Mouse (Mus musculus): ENCODE measurements at regions not wholly inside any gene's neighbourhood (a gene's known extent, or its start where the extent isn't known, plus 50 kb on each side); places are given as distances from the start of the nearest gene placed in this dataset.
A peak's percentile ranks its signal among the peaks of the same experiment; 100 is the strongest.

DNA sequence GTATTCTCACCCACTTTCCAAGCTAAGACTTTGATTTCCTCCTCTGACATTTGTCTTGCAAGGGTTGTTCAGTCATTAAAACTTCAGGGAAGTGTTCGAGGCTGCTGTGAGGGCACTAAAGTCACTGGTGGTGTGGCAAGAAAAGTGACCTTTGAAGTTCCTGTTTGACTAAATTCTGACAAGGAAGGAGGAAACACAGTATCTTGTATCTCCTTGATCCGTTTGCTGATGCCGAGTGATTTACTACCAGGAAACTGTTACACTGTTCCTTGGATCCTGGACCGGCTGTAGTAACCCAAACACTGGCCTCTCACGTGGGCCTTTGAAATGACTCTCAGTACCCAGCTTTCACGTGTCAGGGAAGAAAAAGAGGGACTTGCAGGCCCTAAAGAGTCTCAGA, 53.5 kb upstream of the Ralgapa2 start:
- DNase-seq (ENCODE audit: low spot score): peak; percentile 66

GRCm38 (mm10) chr2:146568171-146568842, 56.2 kb upstream of the Ralgapa2 start:
- no peak for DNase-seq (ENCODE audit: low spot score)

DNA sequence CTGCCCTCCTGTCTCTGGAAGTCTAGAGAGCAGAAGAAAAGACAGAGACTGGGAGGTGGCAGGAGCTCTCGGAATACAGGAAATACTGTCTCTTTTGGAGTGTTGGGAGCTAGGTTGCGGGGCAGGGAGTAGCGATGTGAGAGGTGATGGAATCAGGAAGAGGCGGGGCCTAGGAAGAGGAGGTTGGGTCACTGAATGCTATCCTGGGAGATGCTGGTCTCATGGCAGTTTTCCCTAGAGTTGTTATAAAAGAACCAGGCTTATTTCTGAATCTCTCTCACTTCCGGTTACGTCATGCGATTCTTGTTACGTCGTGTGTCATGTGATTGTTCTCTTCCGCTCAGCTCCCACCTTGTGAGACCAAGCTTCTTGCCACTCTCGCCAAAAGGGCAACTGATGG, 58.9 kb upstream of the Ralgapa2 start:
- DNase-seq (ENCODE audit: low spot score): no peak

GRCm38 (mm10) chr2:146571857-146572256, 59.7 kb upstream of the Ralgapa2 start:
- no peak for DNase-seq (ENCODE audit: low spot score)

DNA sequence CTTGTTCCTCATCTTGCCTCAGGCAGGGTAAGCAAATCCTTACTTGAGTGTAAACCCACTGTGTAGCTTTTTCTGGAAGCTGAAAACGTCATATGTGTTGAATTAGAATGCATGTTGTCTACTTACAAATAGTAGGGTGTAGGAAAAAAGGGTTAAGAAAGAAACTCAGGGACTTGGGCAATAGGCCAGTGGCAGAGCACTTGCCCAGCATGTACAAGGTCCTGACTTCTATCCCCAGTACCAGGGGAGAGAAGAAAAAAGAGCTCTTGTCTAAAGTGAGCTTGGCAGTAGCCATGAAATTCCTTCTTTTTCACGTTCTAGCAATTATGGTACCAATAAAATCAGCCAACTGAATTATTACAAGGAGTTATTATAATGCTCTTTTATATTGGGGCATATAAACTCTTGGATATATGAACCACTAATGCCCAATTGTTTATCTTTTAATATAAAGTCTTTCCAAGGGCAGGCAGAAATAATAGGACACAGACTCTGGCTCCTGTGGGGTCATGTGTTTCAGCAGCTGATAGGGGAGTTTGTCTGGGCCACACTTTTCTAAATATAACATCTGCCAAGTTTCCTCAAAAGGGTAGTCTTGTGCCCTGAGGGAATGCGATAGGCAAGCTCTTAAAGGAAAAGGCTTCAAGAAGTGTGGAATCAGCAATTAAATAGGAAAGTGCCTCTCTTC, 63.6 kb upstream of the Ralgapa2 start:
- DNase-seq (ENCODE audit: low spot score): no peak

DNA sequence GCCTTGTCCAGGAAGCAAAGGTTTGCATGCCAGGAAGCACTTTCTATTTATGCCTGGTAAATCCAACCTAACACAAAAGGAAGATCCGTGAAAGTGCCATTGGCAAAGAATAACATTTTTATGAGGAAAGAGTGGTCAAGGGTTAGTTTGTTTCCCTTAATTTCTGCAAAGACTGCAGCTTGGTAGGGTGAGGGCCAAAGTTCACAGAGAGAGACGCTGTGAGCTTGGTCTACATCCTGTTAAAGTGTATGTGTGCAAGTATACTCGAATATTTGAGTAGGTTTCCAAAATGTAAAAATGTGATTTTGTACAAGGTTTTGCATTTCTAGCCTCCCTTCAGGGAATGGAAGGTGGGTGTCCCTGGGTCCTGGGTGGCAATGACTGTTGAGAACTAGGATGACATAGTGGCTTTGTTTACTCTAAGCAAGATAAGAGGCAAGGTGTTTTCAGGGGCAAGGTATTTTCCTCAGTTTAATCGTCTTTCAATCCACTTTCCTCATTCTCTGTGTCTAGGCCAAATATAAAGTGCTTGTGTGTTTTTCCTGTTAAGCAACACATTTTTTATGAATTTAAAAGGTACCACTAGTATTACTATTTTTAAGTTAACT, 64.3 kb upstream of the Ralgapa2 start:
- DNase-seq (ENCODE audit: low spot score): peak; percentile 78

DNA sequence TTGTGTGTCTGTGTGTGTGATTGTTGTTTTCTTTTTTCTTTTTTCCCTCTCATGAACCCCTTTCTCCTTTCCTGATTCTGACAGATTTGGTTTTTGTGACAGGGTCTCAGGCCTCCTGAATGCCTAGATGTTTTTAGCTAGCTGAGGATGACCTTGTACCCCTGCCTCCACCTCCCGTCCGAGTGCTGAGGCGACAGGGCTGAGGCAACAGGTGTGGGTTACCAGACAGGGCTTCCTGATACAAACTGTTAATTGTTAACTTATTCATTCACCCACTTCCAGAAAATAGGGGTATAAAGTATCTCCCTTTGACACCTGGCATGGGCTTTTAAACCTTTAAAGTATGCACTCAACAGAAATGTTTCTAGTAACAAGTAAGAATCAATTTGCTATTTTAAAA, 65.0 kb upstream of the Ralgapa2 start:
- peak; percentile 60 for DNase-seq (ENCODE audit: low spot score)

DNA sequence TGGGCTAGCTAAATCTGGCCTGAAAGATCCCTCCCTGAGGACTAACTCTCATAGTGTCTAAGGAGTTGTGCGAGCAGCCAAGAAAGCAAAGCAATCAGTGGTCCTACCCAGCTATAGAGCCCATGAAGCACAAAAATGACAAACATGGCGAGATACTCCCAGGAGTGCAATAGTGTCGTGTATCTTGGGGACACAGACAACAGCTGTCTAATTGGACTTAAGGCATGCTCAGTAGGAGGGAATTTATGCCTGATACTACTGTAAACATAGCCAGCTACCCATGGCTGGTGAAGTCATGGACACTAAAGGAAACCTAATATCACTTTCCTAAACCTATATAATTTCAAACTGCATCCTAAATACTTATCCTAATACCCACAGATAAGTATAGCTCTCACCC, 69.1 kb upstream of the Ralgapa2 start:
- DNase-seq (ENCODE audit: low spot score): no peak

GRCm38 (mm10) chr2:146583807-146584388, 71.8 kb upstream of the Ralgapa2 start:
- no peak for DNase-seq (ENCODE audit: low spot score)

GRCm38 (mm10) chr2:146586381-146586780, 74.2 kb upstream of the Ralgapa2 start:
- no peak for DNase-seq (ENCODE audit: low spot score)

GRCm38 (mm10) chr2:146586981-146587380, 74.8 kb upstream of the Ralgapa2 start:
- DNase-seq (ENCODE audit: low spot score): no peak

DNA sequence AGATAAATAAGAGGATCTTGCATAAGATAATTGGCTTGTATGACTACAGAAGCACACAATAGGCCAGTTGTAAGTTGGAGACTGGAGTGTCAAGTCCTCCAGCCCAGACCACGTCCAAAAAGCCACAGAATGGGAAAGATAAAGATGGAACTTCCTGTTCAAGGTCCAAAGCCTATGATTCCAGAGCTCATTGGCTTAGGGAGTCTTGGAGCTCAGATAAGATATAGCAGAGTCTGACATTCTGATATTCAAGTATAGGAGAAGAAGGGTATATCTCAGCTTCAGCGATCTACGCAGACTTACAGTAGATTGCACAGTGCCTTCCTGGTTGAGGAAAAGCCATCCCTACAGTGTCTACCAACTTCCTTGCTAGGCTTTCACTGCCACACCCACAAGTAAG, 77.7 kb upstream of the Ralgapa2 start:
- no peak for DNase-seq (ENCODE audit: low spot score)

GRCm38 (mm10) chr2:146593291-146593690, 81.1 kb upstream of the Ralgapa2 start:
- DNase-seq (ENCODE audit: low spot score): no peak

GRCm38 (mm10) chr2:146594212-146594611, 82.1 kb upstream of the Ralgapa2 start:
- DNase-seq (ENCODE audit: low spot score): no peak

GRCm38 (mm10) chr2:146595673-146596072, 83.5 kb upstream of the Ralgapa2 start:
- DNase-seq (ENCODE audit: low spot score): no peak

GRCm38 (mm10) chr2:146606170-146606569, 94.0 kb upstream of the Ralgapa2 start:
- DNase-seq (ENCODE audit: low spot score): no peak

- no peak for DNase-seq (ENCODE audit: low spot score)
These were observed 98.8 kb upstream of the Ralgapa2 start for GRCm38 (mm10) chr2:146610896-146611295.

DNA sequence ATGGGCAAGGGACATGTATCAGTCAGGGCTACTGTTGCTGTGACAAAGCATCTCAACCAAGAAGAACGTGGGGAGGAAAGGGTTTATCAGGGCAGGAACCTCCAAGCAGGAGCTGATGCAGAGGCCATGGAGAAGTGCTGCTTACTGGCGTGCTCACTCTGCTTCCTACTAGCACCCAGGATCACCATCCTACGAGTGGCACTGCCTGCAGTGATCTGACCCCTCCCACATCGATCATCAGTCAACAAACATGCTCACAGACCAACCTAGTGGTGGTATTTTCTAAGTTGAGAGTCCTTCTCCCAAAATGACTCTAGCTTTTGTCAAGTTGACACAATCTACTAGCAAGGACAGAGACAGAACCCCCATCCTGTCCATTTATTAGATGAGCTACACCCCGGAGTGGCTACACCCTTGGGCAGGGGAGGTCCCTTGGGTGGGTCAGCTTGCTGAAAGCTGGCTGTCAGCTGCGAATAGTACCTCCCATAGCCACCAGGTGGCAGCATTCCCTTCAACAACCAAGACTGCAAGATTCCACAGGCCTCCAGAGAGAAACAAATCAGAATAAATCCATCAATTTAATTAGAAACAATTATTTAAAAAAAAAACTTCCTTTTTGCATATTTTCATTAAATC, 99.9 kb upstream of the Ralgapa2 start:
- DNase-seq (ENCODE audit: low spot score): peak; percentile 57

DNA sequence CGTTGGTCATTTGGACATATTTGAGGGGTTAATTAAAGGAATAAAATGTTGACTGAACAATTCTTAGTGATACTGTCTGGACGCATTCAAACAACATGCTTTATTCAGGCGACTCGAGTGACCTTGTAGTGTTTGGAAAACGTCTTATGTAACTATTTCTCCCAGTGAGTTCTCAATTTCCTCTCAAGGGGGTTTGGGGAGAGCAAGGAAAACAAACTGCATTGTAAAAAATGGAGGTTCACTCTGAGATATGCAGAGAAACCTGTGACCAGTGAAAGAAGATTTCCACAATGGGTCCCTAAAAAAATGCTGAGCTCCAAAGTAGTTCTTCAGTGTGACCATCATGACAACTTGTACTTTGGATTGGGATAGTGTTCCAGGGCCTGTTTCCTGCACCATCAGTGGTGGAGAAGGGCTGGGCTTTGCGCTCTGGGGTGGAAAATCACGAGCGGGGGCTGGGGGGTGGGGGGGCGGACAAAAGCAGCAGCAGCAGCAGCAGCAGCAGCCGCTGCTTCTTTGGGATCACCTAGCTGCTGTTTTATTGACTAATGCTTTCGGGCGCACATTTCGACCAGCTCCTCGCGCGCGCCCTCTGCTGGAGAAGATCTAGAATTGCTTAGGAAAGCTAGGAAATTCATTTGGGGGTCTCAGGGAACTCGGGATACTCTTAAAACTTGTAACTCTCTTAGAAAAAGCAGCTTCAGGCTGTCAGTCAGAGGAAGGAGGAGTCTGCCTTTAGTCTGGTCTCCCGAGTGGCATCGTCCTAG, 100.6 kb upstream of the Ralgapa2 start:
- DNase-seq (ENCODE audit: low spot score): peak; percentile 26

- DNase-seq (ENCODE audit: low spot score): peak; percentile 47
These were observed 109.0 kb upstream of the Ralgapa2 start for GRCm38 (mm10) chr2:146621167-146621566.

DNA sequence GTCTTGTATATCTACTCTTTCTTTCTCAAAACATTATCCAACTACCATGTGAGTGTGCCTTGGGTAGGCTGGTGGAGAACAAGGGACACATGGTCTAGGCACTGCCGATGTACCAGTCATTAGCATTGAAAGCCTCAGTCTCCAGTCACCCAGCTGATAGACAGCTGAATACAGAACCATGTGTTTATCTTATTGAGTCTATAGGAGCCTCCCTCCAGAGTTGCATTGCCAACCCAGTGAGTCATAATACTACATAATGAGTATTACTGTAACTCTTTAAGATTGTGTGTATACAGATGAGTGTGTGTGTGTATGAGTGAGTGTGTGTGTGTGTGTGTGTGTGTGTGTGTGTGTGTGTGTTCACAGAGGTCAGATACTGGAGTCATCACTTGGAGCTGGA, 110.9 kb upstream of the Ralgapa2 start:
- DNase-seq (ENCODE audit: low spot score): no peak

- DNase-seq (ENCODE audit: low spot score): no peak
These were observed 112.1 kb upstream of the Ralgapa2 start for GRCm38 (mm10) chr2:146624207-146624606.

All from yolk sac, embryonic 10.5 days (tissue).